Mouse (Mus musculus): Measurements from ENCODE around the gene Slc22a17.

DNA sequence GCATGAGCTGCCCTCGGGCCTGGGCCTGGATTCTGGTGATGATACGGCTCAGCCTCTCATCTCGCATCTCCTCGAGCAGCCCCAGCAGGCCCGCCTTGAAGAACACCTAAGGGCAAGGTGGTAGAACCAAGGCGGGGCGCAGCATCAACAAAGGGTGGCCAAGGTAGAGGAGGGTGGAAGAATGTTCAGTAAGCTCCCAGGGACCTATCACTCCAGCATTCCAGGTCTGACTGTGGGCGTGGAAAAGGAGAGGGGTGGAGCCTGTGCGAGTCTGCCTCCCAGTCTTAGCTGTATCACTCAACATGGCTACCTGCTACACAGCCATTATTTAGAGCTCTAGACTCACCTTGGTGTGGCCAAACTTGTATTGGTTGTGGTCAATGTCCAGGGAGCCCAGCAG, 43.6 kb upstream of the Slc22a17 start:
- TF ChIP-seq ZC3H11A (IDR thresholded peaks at IDR 0.05; ENCODE audit: borderline replicate concordance, low read depth, low read length) (no peak), HCFC1 (IDR thresholded peaks at IDR 0.05; ENCODE audit: borderline replicate concordance, insufficient read depth, low read length) (no peak)

Measured in ES-E14 (cell line).